Mouse (Mus musculus) spleen, adult 2 months (tissue): Measurements from ENCODE around the gene Zfp971.
"Not testable (repeated sequence)": the region's sequence is repeated elsewhere in the genome, so short reads cannot be mapped to it uniquely, and the experiment has no call there.

ENCODE experiments used
- CTCF ChIP-seq: fragments of 200-500 bp; IDR thresholded peaks from 2 replicates; pipeline ENCODE4 v1.5.1; 2011; ENCODE audit warnings: mild to moderate bottlenecking, inconsistent platforms; ENCODE audit not compliant: insufficient read depth, insufficient read length, insufficient replicate concordance; ENCODE audit errors: extremely low read depth
- POLR2A ChIP-seq: fragments of 200-500 bp; IDR thresholded peaks from 2 replicates; pipeline ENCODE4 v1.6.1; 2011; ENCODE audit warnings: low read depth, low read length, inconsistent platforms

- TF ChIP-seq CTCF, POLR2A: not testable (repeated sequence)
These were observed at the start of gene Zfp971 for GRCm38 (mm10) chr2:178023011-178023611.
